33 mouse cellular contexts compared by ENCODE assay signal in genomic region chr2:43835931-43836330, GRCm38 (mm10).
A peak's percentile ranks its signal among the peaks of the same experiment; 100 is the strongest.
DNase-seq lines count a peak whose midpoint lies in the region; ATAC-seq and TF ChIP-seq lines count a peak whose summit lies in the region.
"Had no signal": no experiment of that assay in that cellular context is flagged by ENCODE, and none has a peak within 500 bp of the region (broad histone marks: within the 10 kb centered on the region; RNA-seq: fewer than 3 reads in every experiment).

No protein-coding gene starts in this region.

- H3K9ac ChIP-seq in MEL (ENCODE audit: control insufficient read depth, low read depth, low read length, poor library complexity, severe bottlenecking), result no peak overlapping the region
- no peak overlapping the region for H3K9ac ChIP-seq in liver, embryonic 12.5 days
- no peak overlapping the region for H3K9ac ChIP-seq in liver, postnatal 0 days (replicated peaks)
- H3K9ac ChIP-seq in forebrain, embryonic 14.5 days (ENCODE audit: low read length), result no peak overlapping the region
- H3K9ac ChIP-seq: embryonic facial prominence, embryonic 15.5 days; forebrain, embryonic 12.5 days; heart, embryonic 12.5 days; limb, embryonic 13.5 days; midbrain, embryonic 12.5 days; neural tube, embryonic 12.5 days had no signal

- WGBS in liver, embryonic 12.5 days (ENCODE audit: insufficient replicate concordance), result 19% methylated on average over 5 of the region's 5 CpGs
- WGBS in liver, postnatal 0 days (ENCODE audit: insufficient replicate concordance), result 34% methylated on average over 5 of the region's 5 CpGs
- 84% methylated on average over 5 of the region's 5 CpGs for WGBS in midbrain, embryonic 10.5 days
- 86% methylated on average over 5 of the region's 5 CpGs for WGBS in forebrain, embryonic 14.5 days

- H3K4me1 ChIP-seq in MEL (ENCODE audit: control insufficient read depth in 1 of 2, insufficient read depth in 2 of 2, low read length in 2 of 2), result peaks cover 6 to 8% of the 10 kb centered on the region in 2 experiments; a peak in 2 of 4 replicates
- H3K4me1 ChIP-seq in liver, embryonic 12.5 days, result peaks cover 13% of the 10 kb centered on the region
- H3K4me1 ChIP-seq in liver, postnatal 0 days (ENCODE audit: insufficient read depth), result no peaks in the 10 kb centered on the region
- H3K4me1 ChIP-seq in midbrain, embryonic 10.5 days, result no peaks in the 10 kb centered on the region
- no peaks in the 10 kb centered on the region for H3K4me1 ChIP-seq in forebrain, embryonic 14.5 days (ENCODE audit: control insufficient read depth, insufficient read depth, low read length)
- H3K4me1 ChIP-seq: embryonic facial prominence, embryonic 10.5 days; embryonic facial prominence, embryonic 15.5 days; forebrain, embryonic 12.5 days; heart, embryonic 12.5 days; hindbrain, embryonic 10.5 days; limb, embryonic 13.5 days; midbrain, embryonic 12.5 days; neural tube, embryonic 12.5 days had no signal

- TF ChIP-seq EP300 in MEL (IDR thresholded peaks at IDR 0.05; ENCODE audit: low read depth in 1 of 2, low read length in 2 of 2), result peak; percentile 99
- peak; percentile 77 for TF ChIP-seq EP300 in liver, postnatal 0 days (IDR thresholded peaks at IDR 0.05; ENCODE audit: low read depth)

- DNase-seq in MEL (ENCODE audit: low read depth, low spot score), result peak; percentile 94
- DNase-seq in liver, postnatal 0 days, result no peak
- DNase-seq in gastrocnemius, postnatal 14 days, result no peak
- no peak for DNase-seq in midbrain, embryonic 10.5 days (ENCODE audit: low spot score)
- DNase-seq in forebrain, embryonic 14.5 days (ENCODE audit: low spot score), result no peak
- no peak for DNase-seq in adipocyte (ENCODE audit: low spot score)
- DNase-seq: adrenal gland, postnatal 14 days; cerebellum, adult 2 months; cerebellum, postnatal 14 days; gastrocnemius, postnatal 36 days; heart, adult 2 months; kidney, adult 18-20 months; kidney, postnatal 4 days; layer of hippocampus, postnatal 36 days; lung, adult 2 months; lung, postnatal 14 days; thymus, adult 2 months; thymus, postnatal 4 days had no signal

- no peak for TF ChIP-seq POLR2A in MEL (IDR thresholded peaks at IDR 0.05; ENCODE audit: control insufficient read depth in 1 of 2, insufficient read depth in 1 of 2, low read depth in 1 of 2, low read length in 2 of 2, poor library complexity in 1 of 2)

- no peaks in the 10 kb centered on the region for H3K27me3 ChIP-seq in MEL (ENCODE audit: control insufficient read depth in 1 of 2, insufficient read depth in 2 of 2, low read length in 2 of 2)
- no peaks in the 10 kb centered on the region for H3K27me3 ChIP-seq in liver, embryonic 12.5 days (replicated peaks)
- no peaks in the 10 kb centered on the region for H3K27me3 ChIP-seq in liver, postnatal 0 days (ENCODE audit: insufficient read depth, low read length)
- H3K27me3 ChIP-seq in midbrain, embryonic 10.5 days (ENCODE audit: low read depth, poor library complexity, severe bottlenecking), result no peaks in the 10 kb centered on the region
- no peaks in the 10 kb centered on the region for H3K27me3 ChIP-seq in forebrain, embryonic 14.5 days (replicated peaks; ENCODE audit: control insufficient read depth, insufficient read depth, low read length)
- H3K27me3 ChIP-seq: embryonic facial prominence, embryonic 15.5 days; forebrain, embryonic 12.5 days; heart, embryonic 12.5 days; limb, embryonic 13.5 days; midbrain, embryonic 12.5 days; neural tube, embryonic 12.5 days; Patski had no signal

- TF ChIP-seq CTCF in MEL (IDR thresholded peaks at IDR 0.05 in 2 of 3, conservative IDR thresholded peaks at IDR 0.05 in 1 of 3; ENCODE audit: control insufficient read depth in 1 of 3, insufficient read depth in 1 of 3, low read depth in 2 of 3, low read length in 3 of 3, poor library complexity in 1 of 3, severe bottlenecking in 1 of 3), result no peak
- TF ChIP-seq CTCF in liver, postnatal 0 days (IDR thresholded peaks at IDR 0.05; ENCODE audit: low read depth), result no peak

- intact Hi-C loops in gastrocnemius, postnatal 14 days (cut with DNase I; ENCODE audit: low total_unique reads), result no loop called here

- H3K27ac ChIP-seq in MEL (ENCODE audit: control insufficient read depth, low read depth, low read length), result no peak overlapping the region
- H3K27ac ChIP-seq in liver, embryonic 12.5 days, result no peak overlapping the region
- no peak overlapping the region for H3K27ac ChIP-seq in liver, postnatal 0 days (ENCODE audit: low read depth)
- H3K27ac ChIP-seq in midbrain, embryonic 10.5 days (replicated peaks), result no peak overlapping the region
- no peak overlapping the region for H3K27ac ChIP-seq in forebrain, embryonic 14.5 days (ENCODE audit: low read depth, low read length)
- H3K27ac ChIP-seq: embryonic facial prominence, embryonic 10.5 days; embryonic facial prominence, embryonic 15.5 days; forebrain, embryonic 12.5 days; heart, adult 2 months; hindbrain, embryonic 10.5 days; kidney, postnatal 0 days; limb, embryonic 13.5 days; midbrain, embryonic 12.5 days; neural tube, embryonic 12.5 days had no signal

- H3K79me2 ChIP-seq in MEL (ENCODE audit: control insufficient read depth, insufficient read depth, low read length, poor library complexity), result no peaks in the 10 kb centered on the region

- no peak overlapping the region for H3K4me3 ChIP-seq in MEL (ENCODE audit: control insufficient read depth in 1 of 2, insufficient read depth in 1 of 2, low read depth in 2 of 2, low read length in 2 of 2)
- H3K4me3 ChIP-seq in liver, embryonic 12.5 days, result no peak overlapping the region
- H3K4me3 ChIP-seq in liver, postnatal 0 days (ENCODE audit: low read depth, low read length), result no peak overlapping the region
- no peak overlapping the region for H3K4me3 ChIP-seq in midbrain, embryonic 10.5 days
- no peak overlapping the region for H3K4me3 ChIP-seq in forebrain, embryonic 14.5 days (ENCODE audit: low read depth, low read length)
- H3K4me3 ChIP-seq: embryonic facial prominence, embryonic 10.5 days; embryonic facial prominence, embryonic 15.5 days; forebrain, embryonic 12.5 days; heart, adult 2 months; heart, embryonic 12.5 days; hindbrain, embryonic 10.5 days; limb, embryonic 13.5 days; midbrain, embryonic 12.5 days; myocyte; neural tube, embryonic 12.5 days had no signal

- no peaks in the 10 kb centered on the region for H3K9me3 ChIP-seq in MEL (replicated peaks; ENCODE audit: insufficient read depth, low read length)
- no peaks in the 10 kb centered on the region for H3K9me3 ChIP-seq in liver, embryonic 12.5 days (replicated peaks)
- no peaks in the 10 kb centered on the region for H3K9me3 ChIP-seq in liver, postnatal 0 days (ENCODE audit: low read length)
- H3K9me3 ChIP-seq in midbrain, embryonic 10.5 days (replicated peaks), result no peaks in the 10 kb centered on the region
- no peaks in the 10 kb centered on the region for H3K9me3 ChIP-seq in forebrain, embryonic 14.5 days (replicated peaks; ENCODE audit: control insufficient read depth, low read length)
- H3K9me3 ChIP-seq: embryonic facial prominence, embryonic 10.5 days; embryonic facial prominence, embryonic 15.5 days; forebrain, embryonic 12.5 days; heart, embryonic 12.5 days; hindbrain, embryonic 10.5 days; limb, embryonic 13.5 days; midbrain, embryonic 12.5 days; neural tube, embryonic 12.5 days had no signal

- peak; percentile 94 for ATAC-seq in common myeloid progenitor, adult 5-6 weeks (replicated peaks; ENCODE audit: low read depth, poor library complexity, severe bottlenecking)
- ATAC-seq in liver, embryonic 12.5 days, result peak; percentile 87
- ATAC-seq in liver, postnatal 0 days, result peak; percentile 68
- ATAC-seq in forebrain, embryonic 14.5 days, result no peak
- ATAC-seq: CD4-positive, CD25-positive, alpha-beta regulatory T cell, adult 4 months; hindbrain, embryonic 16.5 days; Patski had no signal

- TF ChIP-seq RAD21 in MEL (IDR thresholded peaks at IDR 0.05; ENCODE audit: low read depth, low read length), result no peak

- peaks cover 0 to 8% of the 10 kb centered on the region in 2 experiments; a peak in 2 of 4 replicates for H3K36me3 ChIP-seq in MEL (ENCODE audit: control insufficient read depth in 1 of 2, insufficient read depth in 2 of 2, low read length in 2 of 2)
- H3K36me3 ChIP-seq in liver, embryonic 12.5 days, result no peaks in the 10 kb centered on the region
- H3K36me3 ChIP-seq in liver, postnatal 0 days (replicated peaks; ENCODE audit: insufficient read depth, low read length), result no peaks in the 10 kb centered on the region
- H3K36me3 ChIP-seq in midbrain, embryonic 10.5 days, result no peaks in the 10 kb centered on the region
- no peaks in the 10 kb centered on the region for H3K36me3 ChIP-seq in forebrain, embryonic 14.5 days (ENCODE audit: control insufficient read depth, insufficient read depth, low read length)
- H3K36me3 ChIP-seq: embryonic facial prominence, embryonic 10.5 days; embryonic facial prominence, embryonic 15.5 days; forebrain, embryonic 12.5 days; heart, embryonic 12.5 days; hindbrain, embryonic 10.5 days; limb, embryonic 13.5 days; midbrain, embryonic 12.5 days; neural tube, embryonic 12.5 days had no signal

- peak overlapping the region; percentile 21; the same call in 1 of the 2 replicates for H3K4me2 ChIP-seq in liver, embryonic 12.5 days
- H3K4me2 ChIP-seq in liver, postnatal 0 days (ENCODE audit: low read depth, low read length), result no peak overlapping the region
- H3K4me2 ChIP-seq in forebrain, embryonic 14.5 days (ENCODE audit: low read length), result no peak overlapping the region
- H3K4me2 ChIP-seq: embryonic facial prominence, embryonic 15.5 days; forebrain, embryonic 12.5 days; heart, embryonic 12.5 days; limb, embryonic 13.5 days; midbrain, embryonic 12.5 days; neural tube, embryonic 12.5 days had no signal

TF ChIP-seq in MEL, 35 proteins besides CTCF, POLR2A, EP300 and RAD21 (continues in another document):
- no peak for TF ChIP-seq ZC3H11A (IDR thresholded peaks at IDR 0.05; ENCODE audit: low read depth, low read length)
- TF ChIP-seq TBP (IDR thresholded peaks at IDR 0.05; ENCODE audit: low read depth, low read length), result no peak
- TF ChIP-seq UBTF (IDR thresholded peaks at IDR 0.05; ENCODE audit: borderline replicate concordance, insufficient read depth, low read depth, low read length), result no peak
- no peak; the same call in 1 of the 2 replicates for TF ChIP-seq MYB (IDR thresholded peaks at IDR 0.05; ENCODE audit: low read depth, low read length)
- 0 out of 2 replicates have a peak, but pooled peaks have one; percentile 36 for TF ChIP-seq MXI1 (IDR thresholded peaks at IDR 0.05; ENCODE audit: low read depth, low read length)
- TF ChIP-seq ETS1 (IDR thresholded peaks at IDR 0.05; ENCODE audit: low read depth, low read length), result peak; percentile 93
- no peak for TF ChIP-seq POLR2AphosphoS2 (IDR thresholded peaks at IDR 0.05; ENCODE audit: low read length)
- TF ChIP-seq RCOR1 (IDR thresholded peaks at IDR 0.05; ENCODE audit: low read depth, low read length), result peak; percentile 98
- no peak for TF ChIP-seq MAZ (IDR thresholded peaks at IDR 0.05; ENCODE audit: low read depth, low read length)
- peak; percentile 78 for TF ChIP-seq ZNF384 (IDR thresholded peaks at IDR 0.05; ENCODE audit: low read depth, low read length)
- peak; percentile 79; the same call in 1 of the 2 replicates for TF ChIP-seq BHLHE40 (IDR thresholded peaks at IDR 0.05; ENCODE audit: borderline replicate concordance, low read depth, low read length)
- TF ChIP-seq NRF1 (IDR thresholded peaks at IDR 0.05; ENCODE audit: insufficient read depth, low read depth, low read length, poor library complexity, severe bottlenecking), result no peak
